Mouse (Mus musculus) E14TG2a.4 (cell line): ENCODE data around the gene Rbms2.

Experiments used
- CTCF ChIP-seq: conservative IDR thresholded peaks from 2 replicates; pipeline ENCODE4 v1.5.1; 2014; ENCODE audit warnings: low read length
- NANOG ChIP-seq: IDR thresholded peaks from 2 replicates; pipeline ENCODE4 v1.6.1; 2014; ENCODE audit warnings: borderline replicate concordance, low read length, mixed read lengths

DNA sequence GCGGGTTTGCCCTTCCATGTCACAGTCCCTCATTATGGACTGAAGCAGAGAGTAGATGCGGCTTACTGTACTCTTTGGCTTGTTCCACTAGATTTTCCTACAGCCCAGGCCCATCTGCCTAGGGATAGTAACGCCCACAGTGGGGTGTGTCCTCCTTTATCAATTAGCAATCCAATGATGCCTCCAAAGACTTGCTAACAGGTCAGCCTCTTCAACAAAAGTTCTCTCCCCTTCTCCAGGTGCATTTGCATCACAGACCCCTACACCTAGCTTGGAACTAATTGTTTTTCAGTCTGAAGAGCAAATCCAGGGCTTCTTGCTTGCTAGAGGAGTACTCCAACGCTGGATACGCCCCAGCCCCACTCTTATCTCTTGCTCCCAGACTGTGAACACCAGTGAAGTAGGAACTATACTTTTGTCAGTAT, 7.1 kb upstream of the Rbms2 start:
- no peak for TF ChIP-seq CTCF
- TF ChIP-seq NANOG: peak; percentile 56; the same call in 1 of the 2 replicates
